Mouse (Mus musculus): ENCODE data around the gene Scn3a. TPM values are rescaled to one million over a fixed set of nuclear protein-coding genes. Genes with fewer than 3 reads are reported as not detected.

Gene Scn3a
- total RNA-seq, 2 experiments from 2014 or later, result 54.0 to 54.3 TPM

GRCm38 (mm10) chr2:65414237-65414636 lies 153.2 kb downstream of the Scn3a start:
- peak; percentile 22 to 45 for DNase-seq (ENCODE audit: low spot score in 2 of 2)

- peak in 1 of 2 experiments; percentile 37 for DNase-seq (ENCODE audit: low spot score in 2 of 2)
These were observed 153.7 kb downstream of the Scn3a start for GRCm38 (mm10) chr2:65413746-65414145.

Other genes starting within 250 kb of the Scn3a start
- 1 to 10 TPM; 2.6 to 3.5 TPM for gene Slc38a11, start 203.6 kb downstream of the Scn3a start, total RNA-seq (2021)
- 100 to 1,000 TPM; 260 to 266 TPM for gene Scn2a, start 53.1 kb upstream of the Scn3a start, total RNA-seq (2021)